Mouse (Mus musculus) liver, postnatal 0 days (tissue): Measurements from ENCODE around the gene Gm13290.
"Not testable (repeated sequence)": the region's sequence is repeated elsewhere in the genome, so short reads cannot be mapped to it uniquely, and the experiment has no call there.

Source experiments
- CTCF ChIP-seq: sonication (generic); IDR thresholded peaks from 2 replicates; pipeline ENCODE4 v1.5.1; 2016; ENCODE audit warnings: antibody characterized with exemption, low read depth
- EP300 ChIP-seq: IDR thresholded peaks from 2 replicates; pipeline ENCODE4 v1.6.1; 2016; ENCODE audit warnings: antibody characterized with exemption, low read depth, mild to moderate bottlenecking

GRCm38 (mm10) chr4:88773534-88773933, at the start of gene Gm13290:
- TF ChIP-seq CTCF, EP300: not testable (repeated sequence)
